Mouse (Mus musculus): ENCODE results near the gene Pcx. TPM values are rescaled to one million over a fixed set of nuclear protein-coding genes. Genes with fewer than 3 reads are reported as not detected.
A peak's percentile ranks its signal among the peaks of the same experiment; 100 is the strongest.

The Pcx gene
- polyA plus RNA-seq, 1 experiment from 2014 or later: 23.5 TPM

DNA sequence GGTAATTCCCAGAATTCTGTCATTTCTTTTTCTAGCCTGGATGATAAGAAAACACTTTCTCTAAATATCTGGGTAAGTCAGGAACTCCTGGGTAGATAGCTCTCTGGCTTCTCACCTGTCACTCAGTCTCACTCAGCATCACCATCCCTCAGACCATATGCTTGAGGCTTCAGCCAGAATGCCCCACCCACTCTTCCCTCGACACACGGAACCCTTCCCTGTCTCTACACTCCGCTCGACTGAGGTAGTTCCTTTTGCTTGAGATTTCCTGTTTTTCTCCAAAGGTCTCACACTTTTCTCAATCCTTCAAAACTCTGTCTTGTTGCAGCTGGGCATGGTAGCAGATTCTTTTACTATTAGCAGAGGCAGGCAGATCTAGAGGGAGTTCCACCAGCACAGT lies 28.9 kb upstream of the Pcx start:
- Histone ChIP-seq H3K36me3 (no peaks in the 10 kb centered on the region), H3K4me3 (no peak overlapping the region), H3K27me3 (replicated peaks) (peaks cover 20% of the 10 kb centered on the region), H3K4me2 (replicated peaks) (no peak overlapping the region), H3K9ac (no peak overlapping the region), H3K9me3 (no peaks in the 10 kb centered on the region), H3K27ac (no peak overlapping the region), H3K4me1 (peaks cover 6% of the 10 kb centered on the region; the same call in 1 of the 2 replicates)
- no peak for ATAC-seq (ENCODE audit: low FRiP score, low read depth)
- 64% methylated on average over 4 of the region's 4 CpGs for WGBS

DNA sequence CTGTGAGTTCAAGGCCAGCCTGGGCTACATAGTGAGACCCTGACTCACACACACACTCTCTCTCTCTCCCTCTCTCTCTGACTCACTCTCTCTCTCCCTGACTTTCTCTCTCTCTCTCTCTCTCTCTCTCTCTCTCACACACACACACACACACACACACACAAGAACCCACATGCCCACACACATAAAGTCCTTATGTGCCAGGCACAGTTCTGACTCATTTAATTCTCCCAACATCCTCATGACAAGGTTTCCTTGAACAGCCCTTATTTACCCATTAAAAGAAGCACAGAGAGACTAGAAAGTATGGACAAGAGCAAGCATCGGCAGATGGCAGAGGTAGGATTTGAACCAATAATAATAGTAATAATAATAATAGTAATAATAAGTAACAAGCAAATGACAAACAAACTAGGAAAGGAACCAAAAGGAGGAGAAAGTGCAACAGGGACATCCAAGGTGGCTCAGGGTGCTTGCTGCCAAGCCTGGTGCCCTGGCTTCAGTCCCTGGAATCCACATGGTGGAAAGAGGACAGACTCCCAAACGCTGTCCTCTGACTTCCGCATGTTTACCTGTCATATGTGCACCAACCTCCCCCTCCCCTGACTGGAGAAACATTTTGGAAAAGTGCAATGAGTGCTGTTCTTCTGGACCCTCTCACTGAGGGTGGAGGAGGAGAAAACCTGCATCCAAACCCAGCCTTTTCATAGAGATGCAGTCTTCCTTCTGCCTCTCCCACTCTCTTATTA lies 28.0 kb upstream of the Pcx start:
- no peaks in the 10 kb centered on the region for H3K9me3 ChIP-seq
- no peak overlapping the region for H3K4me3 ChIP-seq
- peaks cover 10% of the 10 kb centered on the region for H3K27me3 ChIP-seq (replicated peaks)
- WGBS: 92% methylated on average over 3 of the region's 3 CpGs
- no peak overlapping the region for H3K4me2 ChIP-seq (replicated peaks)
- ATAC-seq (ENCODE audit: low FRiP score, low read depth): no peak
- no peaks in the 10 kb centered on the region for H3K36me3 ChIP-seq
- no peak overlapping the region for H3K27ac ChIP-seq
- no peaks in the 10 kb centered on the region for H3K4me1 ChIP-seq
- no peak overlapping the region for H3K9ac ChIP-seq

GRCm38 (mm10) chr19:4485006-4485405 lies 25.3 kb upstream of the Pcx start:
- Histone ChIP-seq H3K4me3 (no peak overlapping the region), H3K27ac (no peak overlapping the region), H3K4me2 (replicated peaks) (no peak overlapping the region), H3K9ac (no peak overlapping the region), H3K9me3 (no peaks in the 10 kb centered on the region), H3K36me3 (no peaks in the 10 kb centered on the region), H3K27me3 (replicated peaks) (no peaks in the 10 kb centered on the region), H3K4me1 (no peaks in the 10 kb centered on the region)
- WGBS: 56% methylated on average over 5 of the region's 5 CpGs
- no peak for ATAC-seq (ENCODE audit: low FRiP score, low read depth)

DNA sequence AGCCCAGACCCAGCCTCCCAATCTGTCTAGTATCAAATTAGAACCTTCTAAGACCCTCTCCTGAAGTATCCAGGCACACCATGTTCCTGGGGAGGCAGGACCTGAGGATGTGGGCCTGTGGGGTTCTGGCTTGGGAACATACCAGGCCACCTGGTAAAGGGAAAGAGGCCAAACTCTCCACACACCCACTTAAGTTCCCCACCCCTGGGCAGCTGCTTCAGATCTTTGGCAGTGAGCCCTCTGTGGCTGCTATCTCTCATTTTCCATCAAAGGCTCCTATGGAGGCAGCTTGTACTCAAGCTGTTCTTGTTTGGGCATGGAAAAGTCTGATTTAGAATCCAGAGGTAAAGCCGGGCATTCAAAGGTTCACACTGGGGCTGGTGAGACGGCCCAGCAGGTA lies 22.4 kb upstream of the Pcx start:
- WGBS: 82% methylated on average over 2 of the region's 2 CpGs
- H3K9ac ChIP-seq: no peak overlapping the region
- no peak overlapping the region for H3K4me3 ChIP-seq
- no peak overlapping the region for H3K27ac ChIP-seq
- no peak for ATAC-seq (ENCODE audit: low FRiP score, low read depth)
- no peaks in the 10 kb centered on the region for H3K27me3 ChIP-seq (replicated peaks)
- no peak overlapping the region for H3K4me2 ChIP-seq (replicated peaks)
- H3K4me1 ChIP-seq: no peaks in the 10 kb centered on the region
- no peaks in the 10 kb centered on the region for H3K9me3 ChIP-seq
- no peaks in the 10 kb centered on the region for H3K36me3 ChIP-seq

- H3K36me3 ChIP-seq: no peaks in the 10 kb centered on the region
- 67% methylated on average over 10 of the region's 10 CpGs for WGBS
Observed at GRCm38 (mm10) chr19:4491080-4491695, 19.1 kb upstream of the Pcx start.

GRCm38 (mm10) chr19:4492526-4493296 lies 17.6 kb upstream of the Pcx start:
- H3K4me2 ChIP-seq (replicated peaks): no peak overlapping the region
- no peak overlapping the region for H3K27ac ChIP-seq
- no peak overlapping the region for H3K4me3 ChIP-seq
- no peak for ATAC-seq (ENCODE audit: low FRiP score, low read depth)
- H3K36me3 ChIP-seq: no peaks in the 10 kb centered on the region
- no peaks in the 10 kb centered on the region for H3K27me3 ChIP-seq (replicated peaks)
- 63% methylated on average over 9 of the region's 9 CpGs for WGBS
- H3K9me3 ChIP-seq: no peaks in the 10 kb centered on the region
- no peak overlapping the region for H3K9ac ChIP-seq
- H3K4me1 ChIP-seq: peaks cover 2% of the 10 kb centered on the region; the same call in 1 of the 2 replicates

More at GRCm38 (mm10) chr19:4491080-4491695, 19.1 kb upstream of the Pcx start:
- H3K27me3 ChIP-seq (replicated peaks): no peaks in the 10 kb centered on the region
- H3K9me3 ChIP-seq: no peaks in the 10 kb centered on the region
- H3K9ac ChIP-seq: no peak overlapping the region
- no peak overlapping the region for H3K4me2 ChIP-seq (replicated peaks)
- no peak overlapping the region for H3K27ac ChIP-seq
- no peak for ATAC-seq (ENCODE audit: low FRiP score, low read depth)
- no peaks in the 10 kb centered on the region for H3K4me1 ChIP-seq
- no peak overlapping the region for H3K4me3 ChIP-seq

GRCm38 (mm10) chr19:4494707-4495106 lies 15.6 kb upstream of the Pcx start:
- WGBS: 72% methylated on average over 7 of the region's 7 CpGs
- no peak for ATAC-seq (ENCODE audit: low FRiP score, low read depth)
- no peaks in the 10 kb centered on the region for H3K9me3 ChIP-seq
- H3K4me1 ChIP-seq: peaks cover 6% of the 10 kb centered on the region; the same call in 1 of the 2 replicates
- no peak overlapping the region for H3K9ac ChIP-seq
- H3K27me3 ChIP-seq (replicated peaks): no peaks in the 10 kb centered on the region
- H3K4me2 ChIP-seq (replicated peaks): no peak overlapping the region
- no peak overlapping the region for H3K27ac ChIP-seq
- no peaks in the 10 kb centered on the region for H3K36me3 ChIP-seq
- H3K4me3 ChIP-seq: no peak overlapping the region

GRCm38 (mm10) chr19:4495814-4496213 lies 14.5 kb upstream of the Pcx start:
- Histone ChIP-seq H3K9ac (0 out of 2 replicates have a peak overlapping the region, but pooled peaks have one; percentile 5), H3K4me2 (replicated peaks) (no peak overlapping the region)
- WGBS: 90% methylated on average over 5 of the region's 5 CpGs

GRCm38 (mm10) chr19:4496535-4497262 lies 13.6 kb upstream of the Pcx start:
- no peak overlapping the region for H3K9ac ChIP-seq
- no peak for ATAC-seq (ENCODE audit: low FRiP score, low read depth)

More at GRCm38 (mm10) chr19:4495814-4496213, 14.5 kb upstream of the Pcx start:
- Histone ChIP-seq H3K27ac (no peak overlapping the region), H3K36me3 (no peaks in the 10 kb centered on the region), H3K27me3 (replicated peaks) (no peaks in the 10 kb centered on the region), H3K4me3 (no peak overlapping the region), H3K9me3 (no peaks in the 10 kb centered on the region), H3K4me1 (peaks cover 6% of the 10 kb centered on the region; the same call in 1 of the 2 replicates)
- ATAC-seq (ENCODE audit: low FRiP score, low read depth): no peak

GRCm38 (mm10) chr19:4497263-4497973 lies 12.9 kb upstream of the Pcx start:
- H3K4me2 ChIP-seq (replicated peaks): peak overlapping the region; percentile 20; the same call in 1 of the 2 replicates

More at GRCm38 (mm10) chr19:4496535-4497262, 13.6 kb upstream of the Pcx start:
- no peaks in the 10 kb centered on the region for H3K27me3 ChIP-seq (replicated peaks)
- H3K36me3 ChIP-seq: no peaks in the 10 kb centered on the region
- H3K9me3 ChIP-seq: no peaks in the 10 kb centered on the region
- WGBS: 83% methylated on average over 3 of the region's 3 CpGs
- H3K4me1 ChIP-seq: peaks cover 6% of the 10 kb centered on the region; the same call in 1 of the 2 replicates
- no peak overlapping the region for H3K4me3 ChIP-seq
- H3K4me2 ChIP-seq (replicated peaks): no peak overlapping the region
- no peak overlapping the region for H3K27ac ChIP-seq

More at GRCm38 (mm10) chr19:4497263-4497973, 12.9 kb upstream of the Pcx start:
- H3K9ac ChIP-seq: no peak overlapping the region
- H3K27me3 ChIP-seq (replicated peaks): no peaks in the 10 kb centered on the region
- H3K36me3 ChIP-seq: no peaks in the 10 kb centered on the region
- no peaks in the 10 kb centered on the region for H3K9me3 ChIP-seq
- H3K4me3 ChIP-seq: no peak overlapping the region
- peaks cover 6% of the 10 kb centered on the region; the same call in 1 of the 2 replicates for H3K4me1 ChIP-seq
- no peak overlapping the region for H3K27ac ChIP-seq
- peak; percentile 33; the same call in 1 of the 2 replicates for ATAC-seq (ENCODE audit: low FRiP score, low read depth)
- WGBS: 8% methylated on average over 4 of the region's 4 CpGs
